Mouse (Mus musculus) ES-Bruce4 (cell line): Measurements from ENCODE around the gene Otud6a.
"Not testable (repeated sequence)": the region's sequence is repeated elsewhere in the genome, so short reads cannot be mapped to it uniquely, and the experiment has no call there.

Experiments
- CTCF ChIP-seq: IDR thresholded peaks from one replicate; pipeline ENCODE4 v1.8.1; 2011; ENCODE audit warnings: low read depth, low read length
- POLR2A ChIP-seq: IDR thresholded peaks from one replicate; pipeline ENCODE4 v1.8.1; 2011; ENCODE audit warnings: low read length; ENCODE audit not compliant: insufficient read depth

DNA sequence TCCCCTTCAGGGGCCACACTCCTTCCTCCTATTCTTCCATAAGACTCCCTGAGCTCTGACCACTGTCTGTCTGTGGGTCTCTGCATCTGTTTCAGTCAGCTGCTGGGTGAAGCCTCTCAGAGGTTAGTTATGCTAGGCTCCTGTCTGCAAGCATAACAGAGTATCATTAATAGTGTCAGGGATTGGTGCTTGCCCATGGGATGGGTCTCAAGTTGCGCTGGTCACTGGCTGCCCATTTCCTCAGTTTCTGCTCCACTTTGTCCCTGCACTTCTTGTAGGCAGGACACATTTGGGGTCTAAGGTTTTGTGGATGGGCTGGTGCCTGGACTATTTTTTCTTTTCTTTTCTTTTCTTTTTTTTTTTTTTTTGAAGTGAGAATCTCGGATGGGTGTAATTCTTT lies 13.8 kb downstream of the Otud6a start, which contains the start of gene Awat2:
- not testable (repeated sequence) for TF ChIP-seq POLR2A, CTCF
